Mouse (Mus musculus): ENCODE measurements around the gene Vdac2.

DNA sequence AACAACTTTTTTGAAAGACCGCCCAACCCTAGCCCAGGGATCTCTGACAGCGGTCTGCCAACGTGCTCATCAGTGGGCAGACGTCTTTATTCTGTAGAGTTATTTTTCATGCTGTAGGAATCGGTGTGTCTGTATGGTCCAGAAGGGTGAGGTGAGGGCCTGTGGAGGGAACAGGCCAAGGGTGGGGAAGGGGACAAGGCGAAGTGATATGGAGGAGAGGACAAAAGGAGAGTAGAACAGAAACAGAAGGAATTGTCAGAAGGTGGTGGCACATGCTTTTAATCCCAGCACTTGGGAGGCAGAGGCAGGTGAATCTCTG lies 67.3 kb downstream of the Vdac2 start:
- TF ChIP-seq EP300 (IDR thresholded peaks at IDR 0.05; ENCODE audit: low read depth) (no peak), CTCF (IDR thresholded peaks at IDR 0.05; ENCODE audit: low read depth) (no peak)
